Mouse (Mus musculus): ENCODE measurements at regions not wholly inside any gene's neighbourhood (a gene's known extent, or its start where the extent isn't known, plus 50 kb on each side); places are given as distances from the start of the nearest gene placed in this dataset.
A peak's percentile ranks its signal among the peaks of the same experiment; 100 is the strongest.

- DNase-seq (ENCODE audit: low spot score in 2 of 2), result no peak
These were observed 479.2 kb upstream of the Atp2b1 start for GRCm38 (mm10) chr10:98434974-98435373.

DNA sequence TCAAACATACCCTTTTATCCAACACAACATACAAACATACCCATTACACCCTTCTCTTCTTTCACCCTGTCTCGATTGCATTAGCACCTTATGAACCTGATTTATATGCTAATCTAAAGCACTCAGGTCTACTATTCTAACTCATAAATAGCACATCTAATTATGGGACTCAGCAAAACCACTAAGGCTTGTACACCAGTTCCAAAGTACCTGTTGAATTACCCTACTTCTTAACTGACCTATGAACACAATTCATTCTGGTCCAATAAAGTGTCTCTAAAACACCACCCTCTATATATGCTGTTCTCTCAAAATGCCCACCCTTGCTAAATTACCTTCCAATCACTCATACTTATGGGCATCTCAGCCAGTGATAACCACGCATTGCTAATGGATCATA is 452.7 kb upstream of the Atp2b1 start:
- DNase-seq (ENCODE audit: low spot score in 2 of 2), result no peak

DNA sequence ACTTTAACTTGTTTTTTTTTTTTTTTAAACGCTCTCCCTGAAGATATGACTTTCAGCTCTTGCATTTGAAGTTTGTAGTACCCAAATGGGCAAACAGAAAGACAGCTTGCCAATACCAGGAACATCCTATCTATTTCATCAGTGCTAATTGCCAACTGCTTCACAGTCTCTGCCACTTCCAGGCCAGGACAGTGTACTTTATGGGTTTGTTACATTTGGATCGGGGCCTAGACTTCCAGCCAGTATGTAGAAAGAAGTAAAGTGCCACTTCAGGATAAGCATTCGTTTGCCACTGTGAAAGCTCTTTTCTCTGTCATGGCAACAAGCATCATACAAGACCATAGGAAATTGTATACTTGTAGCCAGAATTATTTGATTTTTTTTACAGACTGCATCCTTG is 439.6 kb upstream of the Atp2b1 start:
- DNase-seq (ENCODE audit: low spot score in 2 of 2), result no peak

- no peak for DNase-seq (ENCODE audit: low spot score in 2 of 2)
These were observed 428.2 kb upstream of the Atp2b1 start for GRCm38 (mm10) chr10:98485751-98486681.

DNA sequence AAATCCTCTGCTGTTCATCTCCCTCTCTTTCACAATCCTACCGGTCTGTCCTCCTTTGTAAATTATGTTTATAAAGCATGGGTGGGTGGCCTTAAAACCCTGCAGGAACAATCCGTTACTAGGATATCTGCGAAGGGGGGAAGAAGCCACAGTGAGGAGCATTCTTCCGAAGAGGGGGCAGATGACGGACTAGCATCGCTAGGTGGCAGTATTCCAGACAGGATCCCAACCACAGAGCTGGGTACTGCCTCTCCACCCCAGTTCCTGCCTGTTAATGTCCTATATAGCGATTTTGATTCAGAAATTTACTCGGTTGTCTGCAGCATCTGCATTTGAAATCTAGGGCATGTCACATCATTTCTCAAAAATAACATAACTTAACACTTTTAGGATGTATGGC is 419.9 kb upstream of the Atp2b1 start:
- DNase-seq (ENCODE audit: low spot score in 2 of 2), result peak; percentile 39 to 45

GRCm38 (mm10) chr10:98496254-98496653 is 418.0 kb upstream of the Atp2b1 start:
- DNase-seq (ENCODE audit: low spot score in 2 of 2), result no peak

DNA sequence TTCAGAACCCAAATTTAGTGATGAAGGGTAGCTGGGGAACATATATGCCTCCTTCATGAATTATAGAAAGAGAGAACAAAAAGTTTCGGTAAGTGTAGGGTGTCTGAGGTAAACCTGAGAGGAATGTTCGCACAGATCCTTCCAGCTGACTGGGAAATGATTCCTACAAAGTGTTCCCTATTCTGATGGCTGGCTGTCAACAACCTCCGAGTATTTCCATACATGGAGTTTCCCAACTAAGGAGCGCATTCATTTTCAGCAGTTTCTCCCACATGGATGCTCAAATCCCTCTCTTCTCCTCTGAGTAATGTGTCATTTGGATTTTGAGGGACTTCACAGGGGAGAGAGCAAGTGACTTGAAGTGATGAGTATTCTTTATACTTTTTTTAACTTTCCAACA is 413.9 kb upstream of the Atp2b1 start:
- no peak for DNase-seq (ENCODE audit: low spot score in 2 of 2)

GRCm38 (mm10) chr10:98501566-98501965 is 412.6 kb upstream of the Atp2b1 start:
- DNase-seq (ENCODE audit: low spot score in 2 of 2), result no peak

- no peak for DNase-seq (ENCODE audit: low spot score in 2 of 2)
These were observed 409.7 kb upstream of the Atp2b1 start for GRCm38 (mm10) chr10:98504524-98504923.

- DNase-seq (ENCODE audit: low spot score in 2 of 2), result no peak
These were observed 405.6 kb upstream of the Atp2b1 start for GRCm38 (mm10) chr10:98508515-98509143.

DNA sequence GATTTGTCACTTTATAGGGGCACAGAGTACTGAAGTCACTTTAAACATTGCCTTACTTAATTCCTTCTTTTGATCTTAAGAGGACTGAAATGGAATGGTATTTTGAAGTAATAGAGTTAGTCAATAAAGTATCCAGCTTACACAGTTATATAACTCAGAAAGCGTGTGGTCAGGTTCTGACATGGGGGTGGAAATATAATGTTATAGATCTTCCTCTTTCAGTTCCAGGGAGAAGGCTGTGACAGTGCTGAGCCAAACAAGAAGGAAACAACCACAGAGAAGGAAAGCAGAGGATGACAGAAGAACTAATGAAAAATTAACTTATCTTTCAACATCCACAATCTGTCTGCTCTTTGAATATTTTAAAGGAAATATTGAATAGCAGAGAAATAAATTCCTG is 399.4 kb upstream of the Atp2b1 start:
- DNase-seq (ENCODE audit: low spot score in 2 of 2), result no peak

- no peak for DNase-seq (ENCODE audit: low spot score in 2 of 2)
These were observed 396.6 kb upstream of the Atp2b1 start for GRCm38 (mm10) chr10:98517609-98518008.

- DNase-seq (ENCODE audit: low spot score in 2 of 2), result no peak
These were observed 384.6 kb upstream of the Atp2b1 start for GRCm38 (mm10) chr10:98529565-98529964.

- no peak for DNase-seq (ENCODE audit: low spot score in 2 of 2)
These were observed 382.8 kb upstream of the Atp2b1 start for GRCm38 (mm10) chr10:98531425-98531824.

DNA sequence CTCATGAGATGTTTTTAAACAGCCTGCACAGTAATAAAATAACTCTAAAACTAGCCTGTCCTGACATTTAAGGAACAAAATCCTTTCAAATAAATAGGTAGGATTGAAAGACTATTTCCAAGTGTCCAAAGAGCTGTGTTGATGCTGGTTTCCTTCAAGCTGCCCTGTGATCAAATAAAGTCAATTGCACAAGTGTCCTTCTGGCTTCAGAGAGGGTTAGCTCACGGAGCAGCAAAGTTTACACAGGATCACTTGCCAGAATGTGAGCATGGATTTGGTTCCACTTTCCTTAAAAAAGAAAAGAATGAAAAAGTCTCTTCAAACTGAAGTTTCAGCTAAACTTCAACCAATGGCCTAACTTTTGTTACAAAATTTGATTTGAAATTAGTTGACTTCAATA is 375.5 kb upstream of the Atp2b1 start:
- DNase-seq (ENCODE audit: low spot score in 2 of 2), result no peak

DNA sequence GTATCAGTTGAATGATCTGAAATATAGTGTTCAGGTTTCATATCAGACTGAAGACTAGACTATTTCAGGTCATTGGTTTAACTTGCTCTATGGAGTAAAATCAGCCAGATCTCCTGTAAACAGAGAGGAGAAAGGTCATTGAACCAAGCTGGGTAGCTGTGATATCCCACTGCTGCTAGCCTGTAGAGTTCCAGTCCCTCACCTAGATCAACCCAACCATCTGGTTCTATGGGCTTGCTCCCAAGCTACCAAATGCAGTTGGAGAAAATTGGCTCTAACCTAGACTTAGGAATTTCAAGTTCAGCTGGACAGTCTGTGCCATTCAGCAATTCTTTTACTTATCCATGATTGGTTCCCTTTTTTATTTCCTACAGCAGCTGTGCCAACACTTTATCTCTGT is 373.1 kb upstream of the Atp2b1 start:
- DNase-seq (ENCODE audit: low spot score in 2 of 2), result no peak

DNA sequence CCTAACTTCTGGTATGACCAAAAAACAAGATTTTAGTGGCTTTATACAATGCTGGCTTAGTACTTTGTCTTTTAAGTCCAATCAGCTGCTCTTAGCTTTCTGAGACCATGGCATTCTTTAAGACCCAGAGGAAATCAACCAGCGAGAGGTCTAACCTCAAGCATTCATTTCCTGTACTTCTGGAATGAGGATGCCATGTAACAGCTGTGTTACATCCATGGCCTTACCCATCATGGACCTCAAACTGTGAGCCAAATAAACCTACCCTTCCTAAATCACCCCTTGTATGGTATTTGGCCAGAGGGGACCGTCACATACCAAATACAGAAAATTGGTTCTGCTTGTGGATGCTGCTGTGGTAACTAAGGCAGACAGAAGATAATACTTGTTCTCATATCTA is 372.1 kb upstream of the Atp2b1 start:
- no peak for DNase-seq (ENCODE audit: low spot score in 2 of 2)

- DNase-seq (ENCODE audit: low spot score in 2 of 2), result no peak
These were observed 370.8 kb upstream of the Atp2b1 start for GRCm38 (mm10) chr10:98543253-98543997.

DNA sequence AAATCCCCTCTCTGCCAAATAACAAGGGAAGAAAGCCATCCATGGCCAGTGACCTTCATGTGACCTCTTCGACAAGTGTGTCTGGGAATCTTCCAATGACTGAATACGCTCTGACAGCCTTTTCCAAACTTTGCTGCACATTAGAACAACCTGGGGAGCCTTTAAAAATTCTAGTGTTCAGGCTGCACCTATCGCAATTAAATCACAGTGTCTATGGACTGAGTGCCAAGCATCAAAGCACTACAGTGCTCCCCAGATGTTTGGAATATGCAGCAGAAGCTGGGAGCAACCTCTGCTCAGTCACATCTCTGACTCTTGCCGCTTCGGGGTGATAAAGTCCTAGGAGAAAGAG is 370.2 kb upstream of the Atp2b1 start:
- DNase-seq (ENCODE audit: low spot score in 2 of 2), result no peak

DNA sequence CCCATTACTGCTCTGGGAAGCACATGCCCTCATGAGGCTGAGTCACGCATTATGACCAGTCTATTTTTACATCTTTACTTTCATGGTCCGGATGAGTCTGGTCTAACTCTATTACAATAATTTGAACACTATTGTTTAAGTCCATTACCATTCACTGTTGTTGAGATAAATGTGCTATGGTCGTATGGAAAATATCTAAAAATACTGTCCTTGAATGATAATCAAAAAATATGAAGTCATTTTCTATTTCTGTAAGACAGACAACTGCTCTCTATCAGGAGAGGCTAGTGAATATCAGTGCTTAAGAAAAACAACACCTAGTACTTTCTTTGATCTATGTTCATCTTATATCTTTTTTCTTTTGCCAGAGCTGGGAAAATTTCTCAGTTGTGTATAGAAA is 359.6 kb upstream of the Atp2b1 start:
- DNase-seq (ENCODE audit: low spot score in 2 of 2), result no peak

DNA sequence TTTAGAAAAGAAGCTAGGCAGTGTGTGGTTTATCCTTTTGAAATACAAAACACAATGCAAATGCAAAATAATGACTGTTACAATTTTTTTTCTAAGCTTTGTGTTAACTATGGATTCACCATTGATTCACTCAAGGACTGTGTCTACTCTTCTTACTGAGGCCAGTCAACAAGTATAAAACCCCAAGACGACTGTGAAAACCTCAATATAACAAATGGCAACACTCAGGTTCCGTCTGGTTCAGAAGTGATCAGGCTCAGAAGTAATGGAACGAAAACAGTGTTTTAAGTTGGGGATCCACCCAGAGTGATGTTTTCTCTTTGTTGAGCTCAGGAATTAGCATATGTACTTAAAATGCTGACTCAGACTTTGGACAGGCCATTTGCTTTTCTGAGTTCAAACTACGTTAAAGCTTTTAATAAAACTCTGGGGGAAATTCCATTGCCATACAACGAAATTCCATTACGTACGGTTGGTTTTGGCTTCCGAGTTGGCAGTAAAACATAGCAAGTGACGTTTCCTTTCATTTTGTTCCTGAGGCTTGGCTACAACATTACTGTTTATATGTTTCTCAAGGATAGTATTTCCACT is 356.6 kb upstream of the Atp2b1 start:
- no peak for DNase-seq (ENCODE audit: low spot score in 2 of 2)

DNA sequence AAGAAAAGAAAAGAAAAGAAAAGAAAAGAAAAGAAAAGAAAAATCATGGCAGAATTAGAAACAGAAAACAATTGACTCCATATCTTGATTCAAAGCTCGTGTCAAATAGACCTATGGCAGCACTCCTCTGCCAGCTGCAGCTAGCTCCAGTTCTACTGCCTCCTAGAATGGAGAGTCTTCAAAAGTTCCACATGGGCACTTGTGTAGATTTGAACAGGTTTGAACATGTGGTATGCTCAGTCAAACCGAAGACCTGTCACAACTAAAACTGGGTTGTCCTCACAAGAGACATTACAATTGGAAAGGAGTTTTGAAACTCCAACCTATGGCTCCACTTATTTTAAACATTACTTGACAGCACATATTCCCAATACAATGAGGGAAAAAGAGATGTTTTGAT is 355.6 kb upstream of the Atp2b1 start:
- DNase-seq (ENCODE audit: low spot score in 2 of 2), result no peak
